Mouse (Mus musculus) 3T3-L1 (cell line): Measurements from ENCODE around the gene Tfpi2.
A peak's percentile ranks its signal among the peaks of the same experiment; 100 is the strongest.

ENCODE experiments used
- DNase-seq: peaks from one replicate; pipeline ENCODE4 v3.0.0-alpha.2; 2015; ENCODE audit warnings: low read depth, low spot score

Tfpi2 gene

DNA sequence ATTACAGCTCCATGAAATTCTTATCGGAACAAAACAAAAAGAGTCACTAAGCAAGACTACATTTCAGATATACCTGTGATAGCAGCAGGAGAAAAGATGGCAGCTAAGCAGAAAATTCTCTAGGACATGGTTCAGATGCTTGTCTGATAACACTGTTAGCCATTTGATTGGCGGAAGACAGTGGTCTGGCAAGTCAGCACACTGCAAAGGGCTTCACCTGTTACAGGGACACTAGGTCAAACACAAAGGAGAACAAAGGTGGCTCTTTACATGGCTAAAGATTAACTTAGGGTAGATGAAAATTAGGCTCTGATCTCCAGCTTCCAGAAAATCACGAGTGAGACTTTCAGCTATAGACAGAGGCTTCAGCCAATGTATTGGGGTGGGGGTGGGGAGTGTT lies at the start of gene Tfpi2:
Tfpi2 (minus strand) TSS at position 170 of the 400 bp plus-strand sequence.
- no peak for DNase-seq

DNA sequence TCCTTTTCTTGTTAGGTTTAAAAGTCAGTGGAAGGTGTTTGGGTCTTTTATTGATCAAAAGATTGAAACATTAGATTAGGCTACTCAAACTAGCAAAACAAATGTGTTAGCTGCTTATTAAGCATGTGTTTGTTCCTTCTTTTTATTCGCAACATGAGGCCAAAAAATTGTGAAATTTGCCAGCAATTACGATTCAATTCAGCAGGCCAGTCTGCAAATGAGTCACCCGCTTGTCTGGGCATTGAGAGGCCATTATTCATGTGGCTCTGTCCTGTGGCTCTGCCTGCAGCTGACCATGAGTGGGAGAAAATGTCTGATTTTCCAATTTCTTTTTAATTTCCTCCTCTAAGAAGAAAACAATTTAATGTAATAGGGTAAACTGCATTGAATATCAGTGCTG lies 42.2 kb upstream of the Tfpi2 start:
- DNase-seq: peak; percentile 85

DNA sequence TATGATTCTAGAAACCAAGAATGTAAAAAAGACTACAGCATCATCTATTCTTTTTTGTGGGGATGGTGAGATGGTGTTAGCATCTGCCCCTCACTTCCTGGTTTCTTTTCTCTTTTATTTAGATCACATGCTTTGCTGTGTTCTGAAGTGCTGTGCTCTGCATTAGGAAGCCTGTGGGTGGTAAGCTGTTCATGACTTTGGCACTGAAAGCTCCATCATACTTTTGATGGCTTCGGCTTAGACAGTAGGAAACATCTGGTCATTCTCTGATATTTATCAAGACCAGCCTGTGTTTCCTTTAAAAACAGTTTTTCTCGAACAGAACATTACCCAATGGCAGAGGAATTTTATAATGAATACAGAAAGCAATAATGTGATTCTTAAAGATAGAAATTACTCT lies 37.6 kb upstream of the Tfpi2 start:
- DNase-seq: no peak

DNA sequence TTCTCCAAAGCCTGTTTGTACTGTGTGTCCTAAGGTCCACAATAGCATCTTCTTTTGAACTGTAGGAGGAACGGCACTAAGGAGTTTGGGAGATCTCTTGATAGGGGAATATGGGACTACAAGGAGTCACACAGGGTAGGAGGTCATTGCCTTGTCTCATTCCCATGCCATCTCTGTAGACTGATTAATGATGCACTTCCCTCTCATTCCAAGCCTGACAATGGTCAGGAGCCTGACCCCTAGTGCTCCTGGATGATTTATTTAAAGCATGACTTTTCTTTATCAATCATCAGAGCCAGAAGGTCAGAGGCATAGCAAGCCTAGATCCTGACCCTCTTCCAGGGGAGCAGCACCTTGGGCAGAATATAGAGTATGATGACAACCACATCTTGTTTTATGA lies 33.9 kb upstream of the Tfpi2 start:
- DNase-seq: no peak

DNA sequence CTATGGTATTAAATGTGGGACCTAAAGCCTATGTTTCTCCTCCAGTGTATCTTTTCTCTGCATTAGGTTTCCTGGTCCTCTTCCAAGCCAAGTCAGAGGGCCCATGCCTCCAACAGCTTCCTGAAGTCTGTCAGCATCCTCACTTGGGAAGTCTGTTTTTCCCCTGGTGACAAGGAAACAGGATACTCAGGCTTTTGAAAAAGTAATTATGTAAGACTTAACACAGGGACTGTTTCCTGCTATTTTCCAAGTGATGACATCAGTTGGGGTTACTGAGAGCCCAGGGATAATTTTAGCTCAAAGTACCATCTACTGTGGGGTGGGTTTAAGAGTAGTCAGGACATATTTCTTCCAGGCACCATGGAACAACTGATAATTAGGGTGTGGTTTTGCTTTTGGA lies 20.8 kb upstream of the Tfpi2 start:
- no peak for DNase-seq

DNA sequence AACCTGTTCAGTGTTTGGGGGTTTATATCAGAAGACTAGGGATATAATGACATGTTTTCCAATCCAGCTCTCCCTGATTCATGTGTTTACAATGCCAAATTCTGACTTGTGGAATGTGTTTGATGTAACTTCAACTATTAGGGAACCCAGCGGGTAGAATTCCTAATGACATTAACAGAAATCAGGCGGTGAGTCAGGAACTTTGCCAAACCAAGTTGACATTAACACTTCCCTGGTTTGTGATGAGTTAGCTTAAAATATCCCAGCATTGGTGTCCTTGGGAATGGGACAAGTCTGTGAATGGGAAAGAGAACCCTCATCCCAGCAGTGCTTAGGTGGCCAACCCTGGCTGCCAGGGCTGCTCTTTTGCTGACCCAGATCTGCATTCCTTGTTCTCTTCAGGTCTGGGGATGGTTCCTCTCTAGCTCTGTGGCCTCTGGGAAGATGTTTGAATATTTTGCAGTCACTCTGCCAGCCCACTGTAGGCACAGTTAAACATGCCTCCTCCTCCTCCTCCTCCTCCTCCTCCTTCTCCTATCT lies 19.9 kb upstream of the Tfpi2 start:
- DNase-seq: no peak

DNA sequence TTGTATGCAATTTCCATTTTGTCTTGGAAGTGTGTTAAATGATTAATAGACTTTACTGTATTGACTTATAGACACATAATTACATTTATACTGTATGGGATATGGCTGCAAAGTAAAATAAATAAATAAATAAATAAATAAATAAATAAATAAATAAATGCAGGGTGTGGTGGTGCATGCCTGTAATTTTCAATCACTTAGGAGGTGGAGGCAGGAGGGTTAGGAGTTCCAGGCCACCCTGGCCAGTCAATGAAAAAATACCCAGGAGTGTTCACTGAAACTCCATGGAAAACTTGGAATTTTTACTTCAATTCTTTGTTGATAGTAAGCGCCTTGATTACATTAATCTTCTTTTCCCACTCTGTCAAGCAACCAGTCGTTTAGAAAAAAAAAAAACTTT lies 16.1 kb upstream of the Tfpi2 start:
- peak; percentile 15 for DNase-seq

DNA sequence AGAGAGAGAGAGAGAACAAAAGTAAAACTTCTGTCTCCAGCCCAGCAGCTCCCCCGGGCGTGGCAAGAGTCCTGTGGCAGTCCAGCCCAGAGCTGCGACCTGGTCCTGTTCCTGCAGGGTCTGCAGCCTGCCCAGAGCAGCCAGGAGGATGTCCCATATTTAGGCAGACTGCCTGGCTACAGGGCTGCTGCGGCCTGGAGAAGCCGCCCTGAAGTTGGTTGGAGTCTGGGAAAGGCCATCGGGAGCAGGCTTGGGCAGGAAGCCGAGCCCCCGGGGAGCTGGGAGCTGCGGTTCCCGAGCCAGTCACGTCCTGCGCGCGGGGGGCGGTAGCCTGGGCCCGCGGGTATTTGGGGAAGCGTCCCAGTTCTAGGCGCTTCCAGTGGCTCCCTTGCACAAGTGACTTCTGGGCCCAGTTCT lies 15.2 kb upstream of the Tfpi2 start, which contains the start of gene Gng11:
Gng11 (plus strand) TSS at position 15 of the 417 bp plus-strand sequence.
- DNase-seq: peak; percentile 81

DNA sequence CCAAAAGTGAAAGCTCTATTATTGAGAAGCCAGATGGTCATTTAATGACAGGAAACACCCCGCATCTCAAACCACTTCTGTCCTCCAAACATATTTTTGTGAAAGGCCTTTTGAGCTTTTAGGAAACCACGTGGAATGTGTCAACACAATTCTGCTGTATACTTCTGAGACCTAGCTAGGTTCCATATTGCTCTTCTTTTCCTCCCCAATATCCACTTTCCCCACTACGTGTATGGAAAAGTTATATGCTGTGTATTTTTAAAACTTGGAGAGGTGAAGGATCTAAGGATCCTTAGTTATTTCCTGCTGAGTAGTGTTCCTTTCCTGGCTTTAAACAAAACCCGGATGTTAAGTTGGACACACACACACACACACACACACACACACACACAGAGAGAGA lies 14.7 kb upstream of the Tfpi2 start:
- no peak for DNase-seq

DNA sequence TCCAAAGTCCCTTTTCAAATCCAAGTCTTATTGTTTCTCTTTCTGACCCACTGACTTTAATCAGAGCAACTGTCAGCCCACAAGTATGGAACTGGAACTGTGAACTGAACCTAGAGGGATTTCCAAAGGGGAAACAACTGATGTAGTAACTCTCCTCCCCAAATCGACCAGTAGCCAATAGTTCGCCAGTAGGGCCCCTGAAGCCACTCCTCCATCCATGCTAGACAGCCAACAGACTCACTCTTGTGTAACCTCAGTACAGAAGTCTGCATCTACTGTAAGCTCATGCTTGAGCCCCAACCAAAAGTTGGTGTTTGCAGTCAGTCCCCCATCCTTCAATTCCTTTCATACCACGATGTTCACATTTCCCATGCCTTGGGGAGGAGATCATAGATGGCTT lies 12.0 kb upstream of the Tfpi2 start:
- DNase-seq: peak; percentile 35

DNA sequence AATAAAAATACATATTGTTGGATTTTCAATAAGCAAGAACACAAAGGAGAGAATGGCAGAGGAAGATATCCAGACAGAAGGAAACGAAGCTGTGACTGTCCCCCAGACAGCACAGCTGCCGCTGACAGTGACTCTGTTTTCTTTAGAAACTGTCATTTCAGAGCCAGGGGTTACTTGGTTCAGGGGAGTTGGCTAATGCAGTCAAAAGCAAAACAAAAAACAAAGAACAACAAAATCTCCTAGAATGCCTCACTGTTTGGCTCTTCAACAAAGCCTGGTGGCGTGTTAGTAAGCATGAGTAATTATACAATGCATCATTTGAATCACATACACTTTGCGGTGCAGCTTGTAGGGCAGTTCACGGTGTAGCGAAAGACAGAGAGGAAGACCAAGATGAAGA lies 10.6 kb upstream of the Tfpi2 start:
- no peak for DNase-seq

DNA sequence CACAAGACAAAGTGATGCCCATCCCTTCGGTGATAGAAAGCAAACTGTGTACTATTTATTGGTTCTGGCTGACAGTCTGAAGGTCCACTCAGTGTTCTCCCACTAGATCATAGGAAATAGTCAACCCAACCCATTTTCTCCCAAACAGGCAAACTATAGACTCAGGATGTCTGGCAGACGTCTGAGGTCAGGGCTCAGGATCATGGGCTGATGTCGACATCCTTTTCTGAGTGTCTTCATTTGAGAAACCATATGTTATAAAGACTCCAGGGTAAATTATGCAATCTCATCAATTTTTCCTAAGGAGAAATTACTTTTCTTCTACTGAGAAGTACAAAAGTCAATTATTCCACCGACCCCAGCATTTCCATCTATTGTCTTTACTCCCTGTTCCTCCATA lies 9.4 kb upstream of the Tfpi2 start:
- peak; percentile 50 for DNase-seq

DNA sequence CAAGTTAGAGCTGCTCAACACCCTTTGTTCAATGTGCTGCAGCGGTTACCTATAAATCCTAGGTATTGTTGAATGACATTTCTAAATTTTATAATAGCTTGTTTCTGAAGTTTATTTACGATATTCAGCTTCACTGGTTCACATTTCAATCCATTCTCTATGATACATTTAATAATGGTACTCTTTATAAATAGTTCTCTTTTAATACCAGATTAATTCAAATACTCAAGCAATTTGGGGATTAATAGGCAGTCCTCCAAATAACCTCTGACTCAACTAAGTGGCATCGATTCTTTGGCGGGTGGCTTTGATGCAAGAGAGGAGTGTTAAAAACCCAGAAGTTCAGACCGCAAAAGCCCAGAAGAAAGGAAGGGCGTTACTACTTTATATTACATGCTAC lies 4.8 kb upstream of the Tfpi2 start, which contains the start of gene Gngt1:
Gngt1 (plus strand) TSS at position 301 of the 400 bp plus-strand sequence.
- no peak for DNase-seq

DNA sequence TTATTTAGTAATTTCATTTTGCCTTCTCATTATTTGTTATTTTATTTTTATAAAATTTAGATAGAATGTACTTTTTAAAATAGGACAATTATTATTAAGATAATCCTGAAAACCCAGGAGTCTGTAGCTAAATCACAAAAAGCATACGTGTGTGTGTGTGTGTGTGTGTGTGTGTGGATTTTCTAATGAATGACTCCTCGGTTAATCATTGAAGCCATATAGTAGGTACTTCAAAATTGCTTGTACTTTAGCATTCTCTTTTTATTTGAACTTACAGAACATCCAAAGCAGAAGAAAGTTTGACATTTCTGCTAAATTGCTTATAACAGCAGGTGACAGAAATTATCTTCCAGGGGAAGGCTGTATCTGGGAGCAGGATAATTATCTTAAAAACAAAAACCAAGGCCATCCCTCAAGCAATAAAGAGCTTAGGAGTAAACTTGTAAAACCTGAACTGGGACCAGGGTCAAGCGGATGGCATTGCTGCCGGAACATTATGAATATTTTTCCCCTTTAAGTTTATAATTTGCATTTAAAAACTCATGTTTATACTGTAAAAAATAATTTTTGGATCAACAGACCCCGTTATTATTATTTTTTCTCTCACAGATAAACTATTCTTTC lies 5.9 kb downstream of the Tfpi2 start:
- no peak for DNase-seq

DNA sequence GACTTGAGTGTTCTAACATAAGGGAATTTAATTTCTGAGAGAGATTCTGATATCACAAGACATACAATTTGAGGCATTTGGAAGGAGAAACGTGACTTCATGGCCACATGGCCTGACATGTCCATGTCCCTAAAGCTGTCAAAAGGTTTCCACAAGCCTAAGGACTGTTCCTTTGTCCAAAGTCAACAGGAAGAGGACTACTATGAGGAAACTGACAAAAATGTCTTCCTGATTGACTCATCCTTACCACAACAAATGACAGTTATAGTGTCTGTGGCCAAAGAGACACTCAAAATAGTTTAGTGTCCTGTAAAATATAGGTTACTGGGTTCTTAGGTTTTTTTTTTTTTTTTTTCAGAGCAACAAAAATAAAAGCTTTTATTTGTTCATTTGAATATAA lies 15.0 kb downstream of the Tfpi2 start:
- peak; percentile 15 for DNase-seq

DNA sequence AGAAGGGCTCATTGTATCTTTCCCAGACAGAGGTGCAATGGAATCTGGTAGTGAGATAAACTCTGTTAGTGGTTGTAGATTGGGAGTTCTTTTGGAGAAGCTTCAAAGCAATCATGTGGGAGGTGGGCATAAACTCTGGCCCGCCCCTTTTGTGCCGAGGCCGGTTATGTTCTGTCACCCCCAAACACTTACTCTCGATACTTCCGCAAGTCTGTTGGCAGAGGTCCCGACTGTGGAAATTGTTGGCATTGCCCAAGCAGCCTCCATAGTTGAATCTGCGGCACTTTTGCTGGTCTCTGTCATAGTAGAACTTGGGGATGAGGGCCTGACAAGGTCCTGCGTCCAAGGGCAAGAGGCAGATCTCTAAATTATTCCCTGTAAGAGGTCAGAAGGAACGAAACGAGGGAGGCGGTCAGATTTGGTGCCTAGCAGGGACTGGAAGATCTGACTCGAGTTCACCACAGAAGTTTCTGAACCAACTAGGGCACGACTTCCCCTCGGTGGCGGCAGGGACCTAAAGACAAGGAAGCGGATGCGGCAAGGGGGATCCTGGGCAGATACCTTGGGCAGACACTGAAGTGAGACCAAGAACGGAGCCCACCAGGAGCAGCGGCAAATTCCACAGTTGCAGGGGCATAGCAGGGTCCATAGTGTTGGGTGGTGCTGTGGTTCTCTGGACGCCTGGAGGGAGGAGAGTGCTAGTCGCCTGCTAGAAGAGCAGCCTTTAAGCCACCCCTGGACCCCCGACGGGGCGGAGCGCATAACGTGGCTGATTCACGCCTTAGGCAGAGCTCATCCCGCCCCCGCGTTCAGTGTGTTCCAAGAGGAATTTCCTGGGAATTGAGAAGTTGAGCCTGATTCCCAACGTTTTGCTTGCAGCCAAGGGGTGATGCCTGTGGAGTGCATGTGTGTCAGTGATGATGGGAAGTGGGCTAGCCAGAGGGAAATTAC lies 20.8 kb downstream of the Tfpi2 start:
- no peak for DNase-seq

DNA sequence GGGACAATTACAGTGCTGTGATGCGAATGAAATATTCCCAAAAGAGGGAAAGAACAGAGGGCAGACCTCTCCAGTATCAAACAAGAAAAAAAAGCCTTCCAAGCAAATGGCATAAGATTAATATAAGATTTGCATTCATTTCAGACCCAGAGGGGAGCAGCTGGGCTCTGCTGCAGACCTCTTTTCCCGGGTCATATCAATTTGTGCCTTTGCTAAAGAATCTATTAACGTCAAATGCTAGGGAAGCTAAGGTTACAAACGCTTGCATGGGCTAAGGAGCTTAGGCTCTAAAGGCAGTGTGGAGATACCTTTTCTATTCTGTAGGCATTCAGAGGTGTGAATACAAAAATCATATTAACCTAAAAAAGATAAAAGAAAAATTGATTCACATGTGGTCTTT lies 33.8 kb downstream of the Tfpi2 start:
- no peak for DNase-seq

DNA sequence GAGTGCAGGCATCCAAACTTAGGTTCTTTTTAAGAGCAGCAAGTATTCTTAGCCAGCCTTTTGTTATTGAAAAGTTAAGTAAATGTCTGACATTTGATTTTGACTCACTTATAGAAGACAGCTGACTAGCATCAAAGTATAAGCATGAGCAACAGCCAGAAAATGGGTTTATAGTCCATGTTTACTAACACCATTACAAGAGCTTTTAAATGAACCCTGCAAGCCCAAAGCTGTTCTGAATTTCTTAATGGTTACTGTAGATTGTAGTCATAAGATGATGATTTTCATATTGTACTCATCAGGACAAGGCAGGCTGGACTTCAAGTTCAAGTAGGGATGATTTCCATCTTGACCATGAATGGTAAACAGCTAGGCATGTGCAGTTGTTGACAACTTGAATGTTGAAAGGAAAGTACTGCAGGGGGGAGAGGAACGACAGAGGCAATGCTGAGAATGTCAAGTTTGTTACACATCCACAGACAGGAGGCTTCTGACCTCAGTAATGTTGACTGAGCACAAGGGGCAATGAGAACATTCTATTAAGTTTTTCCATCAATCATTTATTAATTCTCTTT lies 52.5 kb downstream of the Tfpi2 start:
- DNase-seq: no peak

DNA sequence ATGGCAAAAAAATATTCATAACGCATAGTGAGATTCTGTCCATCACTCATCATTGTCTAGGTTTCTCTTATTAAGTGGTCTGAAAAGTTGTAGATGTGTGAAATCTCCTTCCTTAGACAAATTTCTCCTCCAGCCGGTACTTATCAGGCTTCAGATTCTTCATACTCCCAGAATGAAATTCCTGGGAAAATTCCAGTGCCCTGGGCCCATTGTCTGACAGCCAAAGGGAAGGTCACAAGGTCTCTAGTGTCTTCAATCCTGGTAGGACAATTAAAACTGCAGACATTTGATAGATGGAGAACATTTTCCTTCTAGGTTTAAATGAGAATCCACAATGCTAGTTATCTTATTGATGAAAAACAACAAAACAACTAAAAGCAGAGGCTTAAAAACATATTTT lies 53.1 kb downstream of the Tfpi2 start:
- DNase-seq: no peak

DNA sequence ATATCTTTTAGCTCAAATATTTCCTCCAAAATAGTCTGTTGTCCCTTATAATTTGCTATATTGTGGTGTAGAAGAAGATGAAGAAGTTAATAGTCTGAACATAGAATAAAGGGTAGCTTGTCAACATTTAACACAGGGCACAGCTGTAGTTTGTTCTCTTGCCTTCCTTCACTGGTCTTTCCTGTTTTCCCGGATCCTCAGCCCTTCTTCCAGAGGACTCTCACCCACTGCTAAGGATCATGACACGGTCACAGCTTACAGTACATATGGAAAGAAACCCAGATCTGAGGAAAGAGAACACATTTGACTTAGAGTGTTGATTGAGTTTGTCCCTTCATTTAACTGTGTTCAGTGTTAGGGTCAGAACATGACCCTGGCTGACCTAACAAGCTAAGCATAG lies 53.7 kb downstream of the Tfpi2 start:
- no peak for DNase-seq

DNA sequence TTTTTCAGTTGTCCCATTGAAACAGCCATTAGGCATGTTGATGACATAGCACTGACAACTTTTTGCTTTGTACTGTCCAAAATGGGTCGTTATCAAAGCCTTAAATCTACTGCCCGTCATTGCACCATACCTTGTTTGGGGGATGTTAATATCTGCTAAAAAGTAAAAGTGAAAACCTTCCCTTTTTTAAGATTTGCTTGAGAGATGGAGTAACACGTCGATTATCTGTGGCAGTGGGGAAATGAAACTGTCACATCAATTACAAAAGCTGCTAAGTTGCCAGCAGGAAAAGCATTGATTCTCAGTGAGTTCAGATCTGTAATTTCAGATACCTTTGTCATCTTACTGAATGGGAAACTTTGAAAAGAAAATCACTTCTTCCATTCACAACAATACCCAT lies 62.6 kb downstream of the Tfpi2 start:
- no peak for DNase-seq

DNA sequence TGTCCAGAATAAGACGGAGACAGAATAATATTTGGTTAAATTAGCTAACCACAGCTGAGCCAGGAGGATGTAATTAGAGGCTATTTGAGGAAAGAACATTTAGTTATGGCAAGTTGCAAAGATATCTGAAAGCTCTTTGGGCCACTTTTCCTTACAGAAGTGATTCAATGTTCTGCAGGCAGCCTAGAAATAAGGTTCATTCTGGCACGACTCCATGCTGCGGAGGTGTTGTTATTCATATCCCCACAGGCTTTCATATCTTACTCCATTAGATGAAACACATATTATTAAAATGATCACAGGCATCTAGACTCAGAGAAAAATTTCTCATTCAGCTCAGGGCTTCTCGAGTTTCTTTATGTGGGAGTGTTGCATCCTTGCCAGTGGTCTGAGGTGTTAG lies 65.8 kb downstream of the Tfpi2 start:
- no peak for DNase-seq
